Mouse (Mus musculus): Measurements from ENCODE around the gene 3110082I17Rik. TPM values are rescaled to one million over a fixed set of nuclear protein-coding genes. Genes with fewer than 3 reads are reported as not detected.

Gene 3110082I17Rik
- polyA plus RNA-seq, 1 experiment from 2014 or later: 26.2 TPM

DNA sequence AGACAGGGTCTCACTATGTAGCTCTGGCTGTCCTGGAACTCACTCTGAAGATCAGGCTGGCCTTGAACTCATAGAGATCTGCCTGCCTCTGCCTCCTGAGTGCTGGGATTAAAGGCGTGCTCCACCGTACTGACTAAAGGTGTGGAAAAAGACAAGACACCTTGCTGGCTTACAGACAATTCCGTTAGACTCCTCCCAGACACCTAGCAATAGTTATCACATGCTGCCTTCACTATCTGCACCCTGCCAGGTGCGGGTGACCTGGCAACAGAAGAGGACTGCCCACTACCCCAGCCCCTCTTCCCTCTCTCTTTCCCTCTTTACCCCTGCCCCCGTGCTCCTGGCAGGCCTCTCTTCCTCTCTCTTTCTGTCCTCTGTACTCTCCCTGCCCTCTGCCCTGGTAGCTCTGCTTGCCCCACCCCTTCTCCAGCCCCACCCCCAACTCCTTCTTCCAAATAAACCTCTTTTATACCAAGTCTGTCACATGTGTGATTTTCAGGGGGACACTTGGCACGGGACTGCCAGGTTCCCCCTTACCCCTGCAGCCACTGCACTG lies 86.4 kb downstream of the 3110082I17Rik start:
- no peaks in the 10 kb centered on the region for H3K27me3 ChIP-seq
- H3K9ac ChIP-seq: peak overlapping the region; percentile 33; the same call in 1 of the 2 replicates
- ATAC-seq (ENCODE audit: low read depth) (no peak), DNase-seq (no peak)
- WGBS (ENCODE audit: insufficient replicate concordance): 48% methylated on average over 6 of the region's 6 CpGs
- H3K4me2 ChIP-seq: 0 out of 2 replicates have a peak overlapping the region, but pooled peaks have one; percentile 19
- peak overlapping the region; percentile 100 for H3K27ac ChIP-seq
- peaks cover 95% of the 10 kb centered on the region for H3K4me1 ChIP-seq (replicated peaks)
- no peaks in the 10 kb centered on the region for H3K36me3 ChIP-seq
- H3K4me3 ChIP-seq (replicated peaks): no peak overlapping the region
- H3K9me3 ChIP-seq (replicated peaks): no peaks in the 10 kb centered on the region

DNA sequence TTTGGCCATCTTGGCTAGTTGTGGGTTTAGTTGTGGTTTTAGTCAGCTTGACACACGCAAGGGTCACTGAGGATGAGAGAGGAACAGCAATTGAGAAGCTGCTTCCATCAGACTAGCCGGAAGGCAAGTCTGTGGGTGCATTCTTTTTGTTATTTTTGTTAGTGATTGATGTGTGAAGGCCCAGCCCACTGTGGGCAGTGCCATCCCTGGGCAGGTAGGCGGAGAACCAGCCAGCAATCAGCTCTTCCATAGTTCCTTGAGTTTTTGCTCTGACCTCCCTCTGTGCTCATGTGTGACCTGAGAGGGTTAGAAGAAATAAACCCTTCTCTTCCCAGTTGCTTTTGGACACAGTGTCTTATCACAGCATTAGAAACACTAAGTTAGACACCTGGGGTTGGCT lies 87.2 kb downstream of the 3110082I17Rik start:
- Histone ChIP-seq H3K4me2 (peak overlapping the region; percentile 93), H3K4me1 (replicated peaks) (peaks cover 95% of the 10 kb centered on the region), H3K27ac (peak overlapping the region; percentile 100)

DNA sequence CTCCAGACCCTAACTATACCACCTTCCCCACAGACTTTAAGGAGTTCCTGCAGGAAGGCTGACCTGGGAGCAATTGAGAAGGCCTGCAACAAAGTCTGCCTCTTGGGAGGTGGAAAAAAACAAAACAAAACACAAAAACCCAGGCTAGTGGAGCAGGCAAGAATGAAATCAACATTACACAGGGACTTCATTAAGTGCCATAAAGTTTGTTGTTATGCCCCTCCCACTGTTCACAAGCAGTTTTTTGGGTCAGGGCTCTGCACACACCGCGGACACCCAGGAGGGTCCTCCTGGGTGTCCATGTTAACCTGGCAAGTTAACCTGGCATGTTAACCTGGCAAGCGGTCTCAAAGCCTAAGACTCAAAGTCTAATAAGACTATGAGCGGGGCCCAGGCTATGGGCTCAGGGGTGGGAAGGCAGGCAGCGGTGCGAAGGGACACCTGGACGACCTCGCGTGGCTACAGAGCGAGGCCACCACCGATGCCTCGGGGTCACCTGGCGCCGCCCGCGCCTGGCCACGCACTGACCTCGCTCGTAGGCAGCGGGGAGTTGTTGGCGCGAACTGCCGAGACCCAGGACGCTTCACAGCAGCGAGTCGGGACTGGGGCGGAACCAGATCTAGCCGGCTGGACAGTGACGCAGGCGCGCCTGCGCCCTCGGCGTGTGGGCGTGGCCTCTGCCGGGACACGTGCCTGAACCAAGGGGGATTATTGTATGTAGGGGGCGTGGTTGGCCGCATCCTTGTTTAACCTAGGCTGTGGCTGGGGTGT lies 88.5 kb downstream of the 3110082I17Rik start:
- Histone ChIP-seq H3K36me3 (no peaks in the 10 kb centered on the region), H3K9ac (peak overlapping the region; percentile 93), H3K9me3 (replicated peaks) (no peaks in the 10 kb centered on the region), H3K4me1 (replicated peaks) (peaks cover 95% of the 10 kb centered on the region), H3K27me3 (no peaks in the 10 kb centered on the region), H3K27ac (peak overlapping the region; percentile 100), H3K4me2 (peak overlapping the region; percentile 93), H3K4me3 (replicated peaks) (peak overlapping the region; percentile 72)
- peak; percentile 87 for ATAC-seq (ENCODE audit: low read depth)
- DNase-seq: peak; percentile 92
- under 1% methylated on average over 39 of the region's 39 CpGs for WGBS (ENCODE audit: insufficient replicate concordance)

More for the DNA sequence above, 87.2 kb downstream of the 3110082I17Rik start:
- Histone ChIP-seq H3K9ac (peak overlapping the region; percentile 93; the same call in 1 of the 2 replicates), H3K27me3 (no peaks in the 10 kb centered on the region), H3K36me3 (no peaks in the 10 kb centered on the region), H3K9me3 (replicated peaks) (no peaks in the 10 kb centered on the region), H3K4me3 (replicated peaks) (no peak overlapping the region)
- 63% methylated on average over 3 of the region's 3 CpGs for WGBS (ENCODE audit: insufficient replicate concordance)
- DNase-seq (no peak), ATAC-seq (ENCODE audit: low read depth) (no peak)

DNA sequence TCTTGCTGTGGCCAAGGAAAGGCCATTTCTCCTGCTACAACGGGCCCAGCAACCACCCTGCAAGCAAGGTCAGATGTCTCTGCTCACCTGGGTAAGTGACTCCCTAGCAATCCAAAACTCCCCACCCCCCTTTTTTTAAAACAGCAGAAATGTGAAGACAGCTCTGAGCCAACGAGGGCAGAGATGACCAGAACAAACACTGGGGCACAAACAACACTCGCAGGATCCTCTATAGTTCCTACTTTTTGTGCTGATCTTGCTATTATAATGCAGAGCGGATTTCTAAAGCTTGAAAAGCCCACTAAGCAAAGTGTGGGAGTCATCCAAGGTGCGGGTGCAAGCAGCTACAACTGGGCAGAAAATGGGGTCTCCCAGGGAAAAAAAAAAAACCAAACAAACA lies 89.2 kb downstream of the 3110082I17Rik start:
- 59% methylated on average over 5 of the region's 5 CpGs for WGBS (ENCODE audit: insufficient replicate concordance)
- Histone ChIP-seq H3K4me1 (replicated peaks) (peaks cover 95% of the 10 kb centered on the region), H3K36me3 (no peaks in the 10 kb centered on the region), H3K4me3 (replicated peaks) (peak overlapping the region; percentile 72), H3K27ac (peak overlapping the region; percentile 100), H3K9ac (peak overlapping the region; percentile 93), H3K4me2 (peak overlapping the region; percentile 93), H3K27me3 (no peaks in the 10 kb centered on the region), H3K9me3 (replicated peaks) (no peaks in the 10 kb centered on the region)
- DNase-seq (no peak), ATAC-seq (ENCODE audit: low read depth) (no peak)

DNA sequence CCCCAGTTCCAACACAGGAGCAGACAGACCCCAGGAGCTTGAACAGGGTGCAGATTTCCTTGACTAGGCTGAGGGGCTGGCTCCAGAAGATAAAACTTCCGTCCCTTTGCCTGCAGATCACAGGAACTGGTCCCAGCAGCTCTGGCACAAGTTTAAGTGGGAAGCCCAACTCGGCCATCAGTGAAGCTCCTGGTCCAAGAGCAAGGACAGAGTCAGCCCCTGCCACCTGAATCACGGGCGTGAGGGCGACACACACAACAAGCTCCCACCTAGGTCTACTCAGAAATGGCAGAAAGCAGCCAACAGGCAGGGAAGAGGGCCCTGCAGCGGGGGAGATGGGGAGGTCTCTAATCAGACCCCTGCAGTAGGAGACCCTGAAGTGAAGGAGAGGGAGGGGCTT lies 90.0 kb downstream of the 3110082I17Rik start:
- Histone ChIP-seq H3K9ac (peak overlapping the region; percentile 93), H3K4me3 (replicated peaks) (peak overlapping the region; percentile 72; the same call in 1 of the 2 replicates), H3K27me3 (no peaks in the 10 kb centered on the region), H3K9me3 (replicated peaks) (no peaks in the 10 kb centered on the region), H3K4me2 (peak overlapping the region; percentile 93), H3K36me3 (no peaks in the 10 kb centered on the region), H3K4me1 (replicated peaks) (peaks cover 93% of the 10 kb centered on the region), H3K27ac (peak overlapping the region; percentile 100)
- ATAC-seq (ENCODE audit: low read depth) (no peak), DNase-seq (no peak)
- 56% methylated on average over 6 of the region's 6 CpGs for WGBS (ENCODE audit: insufficient replicate concordance)

DNA sequence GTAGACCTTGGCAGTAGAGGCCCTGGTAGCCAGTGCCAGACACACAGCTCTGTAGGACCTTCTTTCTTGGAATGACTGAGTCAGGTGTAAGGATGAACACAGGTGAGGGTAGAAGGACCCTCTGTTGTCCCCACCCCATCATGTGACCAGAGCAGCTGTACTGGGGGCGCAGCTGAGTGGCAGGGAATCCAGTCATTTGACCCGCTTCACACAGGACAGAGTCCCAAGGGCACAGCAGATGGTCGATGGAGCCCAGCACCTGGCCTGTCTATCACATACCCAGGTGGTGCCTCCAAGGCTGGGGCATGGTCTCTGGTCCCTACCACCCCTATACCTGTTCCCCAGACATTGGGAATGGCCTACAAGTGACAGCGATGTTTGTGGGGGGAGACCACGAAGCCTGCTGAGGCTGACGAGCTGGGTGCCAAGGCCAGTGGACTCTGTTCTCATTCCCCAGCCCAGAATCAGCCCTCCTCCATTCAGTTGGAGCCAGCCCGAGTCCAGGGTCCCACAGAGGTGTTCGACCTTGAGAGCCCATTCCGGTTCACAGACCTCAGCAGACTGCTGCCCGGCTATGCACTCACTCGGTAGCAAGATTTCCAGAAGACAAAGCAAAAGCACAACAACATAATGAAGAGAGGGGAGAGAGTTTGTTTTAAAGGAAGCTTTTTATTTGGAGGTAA lies 91.5 kb downstream of the 3110082I17Rik start:
- no peak overlapping the region for H3K4me2 ChIP-seq
- H3K4me3 ChIP-seq (replicated peaks): no peak overlapping the region
- DNase-seq (no peak), ATAC-seq (ENCODE audit: low read depth) (no peak)
- H3K27ac ChIP-seq: peak overlapping the region; percentile 66
- peaks cover 1% of the 10 kb centered on the region; the same call in 1 of the 2 replicates for H3K36me3 ChIP-seq
- no peaks in the 10 kb centered on the region for H3K9me3 ChIP-seq (replicated peaks)
- 80% methylated on average over 11 of the region's 11 CpGs for WGBS (ENCODE audit: insufficient replicate concordance)
- H3K4me1 ChIP-seq (replicated peaks): peaks cover 92% of the 10 kb centered on the region
- no peaks in the 10 kb centered on the region for H3K27me3 ChIP-seq
- H3K9ac ChIP-seq: no peak overlapping the region

DNA sequence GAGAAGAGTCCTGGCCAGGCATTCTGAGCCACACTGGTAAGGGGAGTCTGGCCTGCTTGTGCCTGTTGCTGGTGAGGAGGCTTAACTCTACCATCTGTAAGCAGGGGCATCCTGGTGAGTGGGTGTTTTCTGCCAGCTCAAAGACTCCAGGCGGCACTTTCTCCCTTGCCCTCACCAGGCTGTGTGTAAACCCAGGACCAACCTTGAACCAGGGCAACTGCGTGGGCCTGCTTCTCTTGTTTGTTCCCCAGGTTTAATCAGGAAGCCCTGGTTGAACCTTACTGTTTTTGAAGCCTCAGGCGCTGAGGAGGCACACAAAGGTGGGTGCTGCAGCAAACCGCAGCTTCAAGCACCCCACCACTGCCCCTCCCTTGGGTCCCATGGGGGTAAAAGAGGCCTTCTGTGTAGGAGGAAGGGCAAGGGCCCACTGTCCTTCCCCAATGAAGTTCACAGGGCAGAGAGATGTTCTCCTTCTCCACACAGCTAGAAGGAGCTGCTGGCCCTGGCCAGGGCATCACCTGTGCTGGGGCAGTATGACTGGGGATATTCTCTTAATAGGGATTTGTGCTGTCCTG lies 92.4 kb downstream of the 3110082I17Rik start:
- Histone ChIP-seq H3K9ac (0 out of 2 replicates have a peak overlapping the region, but pooled peaks have one; percentile 13), H3K4me3 (replicated peaks) (no peak overlapping the region), H3K4me1 (replicated peaks) (peaks cover 84% of the 10 kb centered on the region), H3K4me2 (no peak overlapping the region), H3K27me3 (no peaks in the 10 kb centered on the region), H3K27ac (peak overlapping the region; percentile 66), H3K36me3 (peaks cover 5% of the 10 kb centered on the region), H3K9me3 (replicated peaks) (no peaks in the 10 kb centered on the region)
- WGBS (ENCODE audit: insufficient replicate concordance): 75% methylated on average over 4 of the region's 4 CpGs
- no peak for ATAC-seq (ENCODE audit: low read depth)
- no peak for DNase-seq

DNA sequence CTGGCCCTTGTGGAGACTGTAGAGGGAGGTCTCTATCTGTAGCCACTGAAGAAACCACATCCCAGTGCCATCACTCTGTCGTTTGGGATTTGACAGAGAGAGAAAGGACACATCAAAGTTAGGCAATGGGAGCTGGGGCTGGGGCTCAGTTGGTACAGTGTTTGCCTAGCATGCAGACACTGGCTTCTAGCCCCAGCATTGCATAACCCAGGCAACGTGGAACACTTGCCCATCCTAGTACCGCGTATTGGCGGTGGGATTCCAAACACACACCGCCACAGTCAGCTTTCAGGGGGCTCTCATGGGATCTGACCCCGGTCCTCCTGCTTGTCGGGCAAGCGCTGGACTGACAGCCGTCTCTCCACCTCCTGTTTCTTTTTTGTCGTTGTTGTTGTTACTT lies 93.8 kb downstream of the 3110082I17Rik start:
- H3K36me3 ChIP-seq: peaks cover 7% of the 10 kb centered on the region
- no peaks in the 10 kb centered on the region for H3K27me3 ChIP-seq
- H3K9ac ChIP-seq: no peak overlapping the region
- no peaks in the 10 kb centered on the region for H3K9me3 ChIP-seq (replicated peaks)
- H3K27ac ChIP-seq: peak overlapping the region; percentile 66
- H3K4me2 ChIP-seq: no peak overlapping the region
- 69% methylated on average over 11 of the region's 11 CpGs for WGBS (ENCODE audit: insufficient replicate concordance)
- H3K4me3 ChIP-seq (replicated peaks): no peak overlapping the region
- ATAC-seq (ENCODE audit: low read depth): no peak
- DNase-seq: no peak
- H3K4me1 ChIP-seq (replicated peaks): peaks cover 73% of the 10 kb centered on the region

DNA sequence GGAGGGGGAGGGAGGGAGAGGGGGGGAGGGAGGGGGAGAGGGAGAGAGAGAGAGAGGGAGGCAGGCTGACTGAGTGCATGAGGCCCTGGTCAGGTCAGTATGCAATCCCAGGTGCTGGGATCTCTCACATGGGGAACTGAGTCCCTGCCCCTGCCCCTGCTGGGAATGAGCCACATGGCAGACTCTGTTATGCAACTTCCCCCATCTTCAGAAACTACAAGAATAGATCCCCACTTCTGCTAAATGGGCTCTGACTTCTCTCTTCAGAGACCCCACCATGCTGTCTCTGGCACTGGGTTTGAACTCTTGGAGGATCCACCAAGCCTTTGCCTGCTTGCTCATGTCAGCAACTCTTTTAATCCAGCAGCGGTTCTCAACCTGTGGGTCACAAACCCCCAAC lies 94.5 kb downstream of the 3110082I17Rik start:
- ATAC-seq (ENCODE audit: low read depth) (no peak), DNase-seq (no peak)
- Histone ChIP-seq H3K27ac (peak overlapping the region; percentile 66), H3K4me3 (replicated peaks) (no peak overlapping the region), H3K9me3 (replicated peaks) (no peaks in the 10 kb centered on the region), H3K27me3 (no peaks in the 10 kb centered on the region), H3K4me2 (no peak overlapping the region), H3K4me1 (replicated peaks) (peaks cover 66% of the 10 kb centered on the region), H3K36me3 (peaks cover 7% of the 10 kb centered on the region), H3K9ac (no peak overlapping the region)
- WGBS (ENCODE audit: insufficient replicate concordance): 45% methylated on average over 1 of the region's 1 CpGs

DNA sequence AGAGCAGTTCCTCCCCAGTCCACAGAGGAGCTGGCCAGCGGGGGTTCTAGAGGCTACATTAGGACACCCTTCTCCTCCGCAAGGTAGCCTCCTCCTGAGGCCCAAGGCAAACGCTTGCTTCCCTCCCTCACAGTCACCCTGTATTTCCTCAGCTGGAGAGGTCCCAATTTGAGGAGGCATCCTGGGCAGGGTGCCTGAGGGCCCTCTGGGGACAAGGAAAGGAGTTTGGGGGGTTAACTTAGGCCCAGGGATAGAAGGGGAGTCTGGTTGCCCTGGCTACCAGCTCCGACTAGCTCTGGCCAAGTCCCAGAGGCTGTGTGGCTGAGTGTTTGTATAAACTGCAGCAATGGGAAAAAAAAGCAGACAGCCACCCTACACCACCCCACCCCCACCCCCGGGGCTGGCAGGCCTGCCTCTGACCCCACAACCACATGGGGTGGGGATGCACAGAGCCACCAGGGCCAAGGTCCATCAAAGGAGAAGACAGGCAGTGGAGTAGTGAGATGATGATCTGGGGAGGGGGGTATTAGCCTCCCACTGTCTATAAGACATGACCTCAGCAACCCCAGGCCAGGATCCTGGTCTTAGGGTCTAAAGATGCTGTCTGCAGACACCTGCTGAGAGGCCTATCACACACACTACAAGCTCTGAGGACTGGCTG lies 95.3 kb downstream of the 3110082I17Rik start:
- 33% methylated on average over 5 of the region's 5 CpGs for WGBS (ENCODE audit: insufficient replicate concordance)
- Histone ChIP-seq H3K27me3 (no peaks in the 10 kb centered on the region), H3K36me3 (peaks cover 12% of the 10 kb centered on the region), H3K9ac (peak overlapping the region; percentile 46), H3K4me3 (replicated peaks) (0 out of 2 replicates have a peak overlapping the region, but pooled peaks have one; percentile 5), H3K4me1 (replicated peaks) (peaks cover 58% of the 10 kb centered on the region), H3K9me3 (replicated peaks) (no peaks in the 10 kb centered on the region), H3K27ac (peak overlapping the region; percentile 83), H3K4me2 (peak overlapping the region; percentile 19)
- DNase-seq (no peak), ATAC-seq (ENCODE audit: low read depth) (0 out of 2 replicates have a peak, but pooled peaks have one; percentile 8)

Data from liver, embryonic 13.5 days (tissue).